Mouse (Mus musculus): ENCODE measurements at regions not wholly inside any gene's neighbourhood (a gene's known extent, or its start where the extent isn't known, plus 50 kb on each side); places are given as distances from the start of the nearest gene placed in this dataset.

GRCm38 (mm10) chr6:143615361-143615760 lies 448.3 kb downstream of the Etnk1 start:
- TF ChIP-seq POLR2A (IDR thresholded peaks at IDR 0.05; ENCODE audit: extremely low read depth, insufficient read depth, low read length): no peak
- no peak for TF ChIP-seq CTCF (IDR thresholded peaks at IDR 0.05; ENCODE audit: extremely low read depth, insufficient read depth, low read length)

Data from cortical plate, adult 2 months (tissue).